Mouse (Mus musculus): ENCODE data around the gene Fbxo6. TPM values are rescaled to one million over a fixed set of nuclear protein-coding genes. Genes with fewer than 3 reads are reported as not detected.

Fbxo6 gene
- polyA plus RNA-seq, 1 experiment, result 2.7 TPM

DNA sequence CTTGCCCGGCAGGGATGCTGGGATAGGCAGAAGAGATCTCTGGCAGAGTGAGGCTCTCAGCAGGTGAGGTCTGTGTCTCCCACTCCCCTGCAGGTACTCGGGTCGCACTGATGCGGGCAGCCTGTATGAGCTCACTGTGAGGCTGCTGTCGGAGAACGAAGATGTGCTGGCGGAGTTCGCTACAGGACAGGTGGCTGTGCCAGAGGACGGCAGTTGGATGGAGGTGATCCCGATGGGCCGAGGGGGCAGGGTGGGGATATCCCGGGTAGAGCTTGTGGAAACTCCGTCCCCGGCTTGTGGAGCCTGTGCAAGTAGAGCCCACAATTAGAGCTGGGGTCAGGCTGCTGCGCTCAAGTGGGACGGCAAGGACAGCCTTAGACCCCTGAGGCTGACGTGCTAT lies 13.6 kb upstream of the Fbxo6 start:
- H3K27me3 ChIP-seq (ENCODE audit: control insufficient read depth), result peaks cover 80% of the 10 kb centered on the region
- no peaks in the 10 kb centered on the region for H3K36me3 ChIP-seq (ENCODE audit: control insufficient read depth)
- H3K4me1 ChIP-seq (ENCODE audit: control insufficient read depth), result peaks cover 4% of the 10 kb centered on the region; the same call in 1 of the 2 replicates
- TF ChIP-seq GATA1 (IDR thresholded peaks at IDR 0.05; ENCODE audit: low read length), result no peak
- TF ChIP-seq TAL1 (IDR thresholded peaks at IDR 0.05; ENCODE audit: low read length), result no peak
- H3K9me3 ChIP-seq (ENCODE audit: control insufficient read depth, low read length), result peaks cover 4% of the 10 kb centered on the region; the same call in 1 of the 2 replicates
- no peak overlapping the region for H3K4me3 ChIP-seq (replicated peaks)

- Histone ChIP-seq H3K36me3 (ENCODE audit: control insufficient read depth) (no peaks in the 10 kb centered on the region), H3K4me1 (ENCODE audit: control insufficient read depth) (peaks cover 14% of the 10 kb centered on the region), H3K9me3 (ENCODE audit: control insufficient read depth, low read length) (peaks cover 6% of the 10 kb centered on the region; the same call in 1 of the 2 replicates), H3K4me3 (replicated peaks) (no peak overlapping the region), H3K27me3 (ENCODE audit: control insufficient read depth) (peaks cover 81% of the 10 kb centered on the region)
- TF ChIP-seq GATA1 (IDR thresholded peaks at IDR 0.05; ENCODE audit: low read length) (no peak), TAL1 (IDR thresholded peaks at IDR 0.05; ENCODE audit: low read length) (no peak)
These were observed 12.5 kb upstream of the Fbxo6 start for GRCm38 (mm10) chr4:148164461-148164860.

GRCm38 (mm10) chr4:148164002-148164439 lies 12.1 kb upstream of the Fbxo6 start:
- Histone ChIP-seq H3K4me3 (replicated peaks) (no peak overlapping the region), H3K36me3 (ENCODE audit: control insufficient read depth) (no peaks in the 10 kb centered on the region), H3K27me3 (ENCODE audit: control insufficient read depth) (peaks cover 82% of the 10 kb centered on the region), H3K9me3 (ENCODE audit: control insufficient read depth, low read length) (peaks cover 6% of the 10 kb centered on the region; the same call in 1 of the 2 replicates), H3K4me1 (ENCODE audit: control insufficient read depth) (peaks cover 17% of the 10 kb centered on the region)
- TF ChIP-seq TAL1 (IDR thresholded peaks at IDR 0.05; ENCODE audit: low read length), result no peak
- TF ChIP-seq GATA1 (IDR thresholded peaks at IDR 0.05; ENCODE audit: low read length), result no peak

- Histone ChIP-seq H3K27me3 (ENCODE audit: control insufficient read depth) (peaks cover 81% of the 10 kb centered on the region), H3K9me3 (ENCODE audit: control insufficient read depth, low read length) (peaks cover 6% of the 10 kb centered on the region; the same call in 1 of the 2 replicates), H3K36me3 (ENCODE audit: control insufficient read depth) (no peaks in the 10 kb centered on the region), H3K4me1 (ENCODE audit: control insufficient read depth) (peaks cover 25% of the 10 kb centered on the region), H3K4me3 (replicated peaks) (peak within 1 kb of the TSS; percentile 57)
- TF ChIP-seq TAL1 (IDR thresholded peaks at IDR 0.05; ENCODE audit: low read length), result no peak
- no peak for TF ChIP-seq GATA1 (IDR thresholded peaks at IDR 0.05; ENCODE audit: low read length)
These were observed 8.8 kb upstream of the Fbxo6 start, which contains the start of the genes Fbxo44 and Fbxo2 for GRCm38 (mm10) chr4:148160436-148161390. Fbxo44 (minus strand) TSS chr4:148160482. Fbxo2 (plus strand) TSS chr4:148160621.

DNA sequence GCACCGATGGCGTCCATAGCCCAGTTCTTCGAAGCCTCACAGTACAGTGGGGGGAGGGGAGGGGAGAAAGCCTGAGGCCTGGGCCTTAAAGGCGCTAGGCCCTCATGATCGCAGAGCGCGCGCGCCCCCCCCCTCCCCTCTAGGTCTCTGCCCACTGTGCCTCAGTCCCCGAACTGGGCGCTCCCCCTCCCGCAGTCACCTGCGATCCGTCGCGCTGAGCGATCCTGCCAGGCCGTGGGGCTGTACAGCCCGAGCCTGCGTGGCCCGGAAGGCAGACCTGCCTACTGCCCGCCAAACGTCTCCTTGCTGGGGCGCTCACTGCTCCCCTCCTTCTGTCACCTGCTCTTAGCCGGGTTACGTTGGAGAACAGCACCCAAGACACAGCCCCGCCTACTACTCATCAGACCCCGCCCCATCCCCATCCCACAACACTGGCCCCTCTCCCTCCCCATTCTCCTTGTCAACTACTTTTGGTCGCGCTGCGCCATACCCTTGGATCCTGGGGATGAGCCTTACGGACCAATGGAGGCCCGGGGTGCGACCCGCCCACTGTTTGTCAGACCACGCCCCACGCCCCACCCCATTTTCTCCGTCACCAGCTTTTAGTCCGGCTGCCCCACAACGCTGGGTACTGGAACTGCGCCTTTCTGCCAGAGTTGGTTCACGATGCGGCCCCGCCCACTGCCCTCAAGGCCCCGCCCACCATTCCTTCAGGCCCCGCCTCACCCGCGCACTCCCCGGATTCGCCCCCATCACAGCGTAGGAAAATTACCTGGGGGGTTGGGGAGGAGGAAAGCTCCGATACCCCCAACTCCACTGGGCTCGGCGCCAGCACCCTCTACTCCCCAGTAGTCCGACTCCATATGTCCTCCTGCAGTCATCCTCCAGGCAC lies 7.8 kb upstream of the Fbxo6 start:
- peaks cover 6% of the 10 kb centered on the region; the same call in 1 of the 2 replicates for H3K9me3 ChIP-seq (ENCODE audit: control insufficient read depth, low read length)
- H3K36me3 ChIP-seq (ENCODE audit: control insufficient read depth), result no peaks in the 10 kb centered on the region
- H3K4me3 ChIP-seq (replicated peaks), result peak overlapping the region; percentile 57
- TF ChIP-seq TAL1 (IDR thresholded peaks at IDR 0.05; ENCODE audit: low read length), result no peak
- no peak for TF ChIP-seq GATA1 (IDR thresholded peaks at IDR 0.05; ENCODE audit: low read length)
- peaks cover 72% of the 10 kb centered on the region for H3K27me3 ChIP-seq (ENCODE audit: control insufficient read depth)
- peaks cover 25% of the 10 kb centered on the region for H3K4me1 ChIP-seq (ENCODE audit: control insufficient read depth)

DNA sequence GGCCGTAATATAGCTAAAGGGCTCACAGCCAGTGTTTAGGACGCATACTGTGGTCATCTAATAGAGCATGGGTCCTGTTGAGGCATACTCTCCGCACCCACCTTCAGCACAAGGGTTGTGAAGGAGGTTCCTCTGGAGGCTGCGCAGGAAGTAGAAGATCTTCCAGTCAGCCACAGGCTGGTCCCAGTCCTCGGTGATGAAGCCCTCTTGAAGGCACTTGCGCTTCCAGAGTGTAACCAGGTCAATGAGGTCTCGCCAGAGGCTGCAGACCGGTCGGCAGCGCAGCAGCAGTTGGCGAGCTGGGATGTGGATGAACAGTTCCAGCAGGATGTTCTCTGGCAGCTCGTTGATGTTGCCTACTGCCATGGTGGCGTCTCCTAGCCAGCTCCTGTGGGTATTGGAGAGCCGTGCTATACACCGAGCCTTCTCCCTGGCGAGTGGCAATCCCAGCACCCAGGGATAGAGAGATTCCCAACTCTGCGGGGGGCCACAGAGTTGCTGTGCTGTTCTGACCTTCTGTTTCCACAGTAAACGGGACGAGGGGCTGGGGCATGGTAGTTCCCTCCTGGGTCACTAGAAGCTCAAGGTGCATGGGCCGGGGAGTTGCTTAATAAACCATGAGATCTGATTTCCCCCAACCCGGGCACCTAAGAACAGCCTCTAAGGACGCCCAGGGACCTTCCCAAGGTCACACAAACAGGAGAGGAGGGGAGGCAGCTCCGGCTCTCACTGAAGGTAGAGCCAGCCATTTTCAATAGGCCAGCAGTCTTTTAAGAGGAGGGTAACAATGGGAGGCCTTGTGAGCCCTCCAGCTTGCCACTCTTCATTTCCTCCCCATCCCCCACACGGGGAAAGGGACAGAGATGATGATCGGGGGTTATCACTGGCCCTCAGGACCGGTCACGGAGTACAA lies 6.8 kb upstream of the Fbxo6 start:
- Histone ChIP-seq H3K27me3 (ENCODE audit: control insufficient read depth) (peaks cover 61% of the 10 kb centered on the region), H3K9me3 (ENCODE audit: control insufficient read depth, low read length) (peaks cover 2% of the 10 kb centered on the region; the same call in 1 of the 2 replicates), H3K4me1 (ENCODE audit: control insufficient read depth) (peaks cover 23% of the 10 kb centered on the region), H3K36me3 (ENCODE audit: control insufficient read depth) (no peaks in the 10 kb centered on the region), H3K4me3 (replicated peaks) (peak overlapping the region; percentile 7)
- TF ChIP-seq TAL1 (IDR thresholded peaks at IDR 0.05; ENCODE audit: low read length) (no peak), GATA1 (IDR thresholded peaks at IDR 0.05; ENCODE audit: low read length) (no peak)

DNA sequence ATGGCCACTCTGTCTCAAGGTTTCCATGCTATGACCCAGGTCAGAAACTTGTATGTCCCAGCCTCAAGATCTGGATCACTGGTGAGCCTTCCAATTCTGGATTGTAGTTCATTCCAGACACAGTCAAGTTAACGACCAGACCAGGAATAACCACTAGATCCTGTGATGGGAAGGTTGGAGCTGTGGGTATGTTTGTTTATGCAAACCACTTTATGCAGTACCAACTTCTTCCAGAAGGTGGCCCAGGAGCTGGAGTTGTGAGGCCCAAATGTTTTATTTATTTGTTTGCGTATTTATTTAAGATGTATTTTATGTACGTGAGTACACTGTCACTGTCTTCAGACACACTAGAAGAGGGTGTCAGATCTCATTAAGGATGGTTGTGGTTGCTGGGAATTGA lies 3.0 kb upstream of the Fbxo6 start:
- H3K4me3 ChIP-seq (replicated peaks), result no peak overlapping the region
- TF ChIP-seq TAL1 (IDR thresholded peaks at IDR 0.05; ENCODE audit: low read length) (no peak), GATA1 (IDR thresholded peaks at IDR 0.05; ENCODE audit: low read length) (no peak)
- peaks cover 46% of the 10 kb centered on the region for H3K4me1 ChIP-seq (ENCODE audit: control insufficient read depth)
- peaks cover 25% of the 10 kb centered on the region for H3K27me3 ChIP-seq (ENCODE audit: control insufficient read depth)
- no peaks in the 10 kb centered on the region for H3K9me3 ChIP-seq (ENCODE audit: control insufficient read depth, low read length)
- H3K36me3 ChIP-seq (ENCODE audit: control insufficient read depth), result no peaks in the 10 kb centered on the region

GRCm38 (mm10) chr4:148154006-148154405 lies 2.1 kb upstream of the Fbxo6 start:
- peaks cover 15% of the 10 kb centered on the region for H3K27me3 ChIP-seq (ENCODE audit: control insufficient read depth)
- H3K4me1 ChIP-seq (ENCODE audit: control insufficient read depth), result peaks cover 46% of the 10 kb centered on the region
- no peak for TF ChIP-seq GATA1 (IDR thresholded peaks at IDR 0.05; ENCODE audit: low read length)
- TF ChIP-seq TAL1 (IDR thresholded peaks at IDR 0.05; ENCODE audit: low read length), result no peak
- H3K4me3 ChIP-seq (replicated peaks), result no peak overlapping the region
- peaks cover 6% of the 10 kb centered on the region for H3K36me3 ChIP-seq (ENCODE audit: control insufficient read depth)
- H3K9me3 ChIP-seq (ENCODE audit: control insufficient read depth, low read length), result no peaks in the 10 kb centered on the region

Data from erythroblast, embryonic 14.5 days (primary cell).